Mouse (Mus musculus): Measurements from ENCODE around the gene Tpt1.
"Not testable (repeated sequence)": the region's sequence is repeated elsewhere in the genome, so short reads cannot be mapped to it uniquely, and the experiment has no call there.

GRCm38 (mm10) chr14:75841758-75842157 is 3.1 kb upstream of the Tpt1 start:
- not testable (repeated sequence) for TF ChIP-seq CTCF, EP300 (IDR thresholded peaks at IDR 0.05)
